Comparison of ENCODE assay signal across 12 mouse cellular contexts in the genomic region with DNA sequence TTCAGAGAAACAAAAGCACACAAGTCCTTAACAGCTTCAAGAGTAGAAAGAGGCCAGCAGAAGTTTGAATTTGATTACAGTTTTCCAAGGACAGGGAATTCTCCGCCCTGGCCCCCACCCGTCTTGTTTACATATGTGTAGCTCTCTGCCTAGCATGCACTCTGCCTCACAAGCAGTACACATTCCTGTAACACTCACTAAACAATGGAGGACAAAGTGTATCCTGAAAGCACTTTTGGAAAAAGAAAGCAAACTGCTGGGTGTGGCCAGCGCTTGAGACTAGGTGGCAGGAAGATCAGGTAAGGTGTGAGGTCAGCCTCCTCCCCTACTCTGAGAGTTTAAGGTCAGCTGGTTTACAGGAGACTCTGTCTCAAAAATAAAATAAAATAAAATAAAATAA. TPM values are rescaled to one million over a fixed set of nuclear protein-coding genes. Genes with fewer than 3 reads are reported as not detected.
DNase-seq lines count a peak whose midpoint lies in the region; ATAC-seq and TF ChIP-seq lines count a peak whose summit lies in the region.
"Had no signal": no experiment of that assay in that cellular context is flagged by ENCODE, and none has a peak within 500 bp of the region (broad histone marks: within the 10 kb centered on the region; RNA-seq: fewer than 3 reads in every experiment).

No protein-coding gene starts in this region.

- no peaks in the 10 kb centered on the region for H3K36me3 ChIP-seq in midbrain, embryonic 12.5 days
- H3K36me3 ChIP-seq in midbrain, postnatal 0 days (ENCODE audit: insufficient read depth, low read length), result no peaks in the 10 kb centered on the region
- H3K36me3 ChIP-seq in hindbrain, embryonic 12.5 days, result no peaks in the 10 kb centered on the region
- 0 out of 2 replicates have a peak, but pooled peaks cover 1% of the 10 kb centered on the region for H3K36me3 ChIP-seq in small intestine, adult 2 months (ENCODE audit: control insufficient read depth, insufficient read depth, low read length)
- H3K36me3 ChIP-seq: limb, embryonic 12.5 days had no signal

- ATAC-seq in midbrain, embryonic 12.5 days (ENCODE audit: low FRiP score, low read depth), result peak; percentile 39; the same call in 1 of the 2 replicates
- ATAC-seq in midbrain, postnatal 0 days (ENCODE audit: low FRiP score), result no peak
- ATAC-seq in hindbrain, embryonic 12.5 days (ENCODE audit: low FRiP score), result peak; percentile 23; the same call in 1 of the 2 replicates

- H3K27me3 ChIP-seq in midbrain, embryonic 12.5 days, result no peaks in the 10 kb centered on the region
- no peaks in the 10 kb centered on the region for H3K27me3 ChIP-seq in midbrain, postnatal 0 days (ENCODE audit: insufficient read depth, low read length)
- no peaks in the 10 kb centered on the region for H3K27me3 ChIP-seq in hindbrain, embryonic 12.5 days
- no peaks in the 10 kb centered on the region for H3K27me3 ChIP-seq in small intestine, adult 2 months (ENCODE audit: control insufficient read depth, insufficient read depth, low read length)
- H3K27me3 ChIP-seq: limb, embryonic 12.5 days had no signal

- TF ChIP-seq POLR2A in small intestine, adult 2 months (IDR thresholded peaks at IDR 0.05; ENCODE audit: low read depth, low read length), result no peak

- H3K9me3 ChIP-seq in midbrain, embryonic 12.5 days, result no peaks in the 10 kb centered on the region
- H3K9me3 ChIP-seq in midbrain, postnatal 0 days (ENCODE audit: low read length), result no peaks in the 10 kb centered on the region
- H3K9me3 ChIP-seq in hindbrain, embryonic 12.5 days (replicated peaks), result no peaks in the 10 kb centered on the region
- H3K9me3 ChIP-seq: limb, embryonic 12.5 days had no signal

- H3K4me3 ChIP-seq in midbrain, embryonic 12.5 days, result no peak overlapping the region
- H3K4me3 ChIP-seq in midbrain, postnatal 0 days (ENCODE audit: low read depth, low read length), result no peak overlapping the region
- H3K4me3 ChIP-seq in hindbrain, embryonic 12.5 days, result no peak overlapping the region
- H3K4me3 ChIP-seq in small intestine, adult 2 months (ENCODE audit: low read depth, low read length), result no peak overlapping the region
- H3K4me3 ChIP-seq: limb, embryonic 12.5 days had no signal

- H3K4me1 ChIP-seq in midbrain, embryonic 12.5 days, result peaks cover 25% of the 10 kb centered on the region
- H3K4me1 ChIP-seq in midbrain, postnatal 0 days (ENCODE audit: insufficient read depth, low read length), result peaks cover 7% of the 10 kb centered on the region; the same call in 1 of the 2 replicates
- H3K4me1 ChIP-seq in hindbrain, embryonic 12.5 days, result peaks cover 33% of the 10 kb centered on the region
- H3K4me1 ChIP-seq in small intestine, adult 2 months (ENCODE audit: control insufficient read depth, insufficient read depth, insufficient read length, low read length), result peaks cover 18% of the 10 kb centered on the region; the same call in 1 of the 2 replicates

- H3K9ac ChIP-seq in midbrain, embryonic 12.5 days (replicated peaks), result no peak overlapping the region
- H3K9ac ChIP-seq in midbrain, postnatal 0 days (replicated peaks; ENCODE audit: low read length, poor library complexity, severe bottlenecking), result no peak overlapping the region
- no peak overlapping the region for H3K9ac ChIP-seq in hindbrain, embryonic 12.5 days
- H3K9ac ChIP-seq: limb, embryonic 12.5 days had no signal

- TF ChIP-seq CTCF in midbrain, postnatal 0 days (IDR thresholded peaks at IDR 0.05), result no peak
- no peak for TF ChIP-seq CTCF in small intestine, adult 2 months (IDR thresholded peaks at IDR 0.05; ENCODE audit: extremely low read depth, insufficient read length, insufficient replicate concordance, low read depth, low read length)

- peak; percentile 89 for DNase-seq in heart, adult 11 months
- DNase-seq in heart, postnatal 36 days, result no peak
- no peak for DNase-seq in midbrain, postnatal 0 days (ENCODE audit: low spot score)
- no peak for DNase-seq in adrenal gland, adult 2 months
- DNase-seq in cerebellum, postnatal 36 days, result no peak
- DNase-seq: right cerebral cortex, postnatal 25 days had no signal

- WGBS in midbrain, embryonic 12.5 days, result 88% methylated on average over 3 of the region's 3 CpGs
- 92% methylated on average over 3 of the region's 3 CpGs for WGBS in midbrain, postnatal 0 days
- 87% methylated on average over 3 of the region's 3 CpGs for WGBS in hindbrain, embryonic 12.5 days
- 14% methylated on average over 3 of the region's 3 CpGs for WGBS in small intestine, adult 2 months

- H3K27ac ChIP-seq in midbrain, embryonic 12.5 days (replicated peaks), result peak overlapping the region; percentile 49; the same call in 1 of the 2 replicates
- no peak overlapping the region for H3K27ac ChIP-seq in midbrain, postnatal 0 days (ENCODE audit: low read depth, low read length)
- H3K27ac ChIP-seq in hindbrain, embryonic 12.5 days, result no peak overlapping the region
- peak overlapping the region; percentile 55 for H3K27ac ChIP-seq in small intestine, adult 2 months (ENCODE audit: insufficient read depth, low read depth, low read length)
- H3K27ac ChIP-seq: limb, embryonic 12.5 days had no signal

- no peak overlapping the region for H3K4me2 ChIP-seq in midbrain, embryonic 12.5 days (replicated peaks)
- H3K4me2 ChIP-seq in midbrain, postnatal 0 days (ENCODE audit: low read depth, low read length, poor library complexity, severe bottlenecking), result no peak overlapping the region
- H3K4me2 ChIP-seq in hindbrain, embryonic 12.5 days (replicated peaks), result no peak overlapping the region
- H3K4me2 ChIP-seq: limb, embryonic 12.5 days had no signal

- intact Hi-C loops in heart, postnatal 36 days (cut with DNase I), result no loop called here

RNA-seq across cellular contexts. Expression of a gene that starts 8.4 kb away (rescaled TPM):
- total RNA-seq in heart, postnatal 36 days (2021), result 10 to 100 TPM; 80.3 to 91.1 TPM
- 14.2 and 17.0 TPM in 2 replicates for polyA plus RNA-seq in midbrain, embryonic 12.5 days (2016; fragmentation: Nextera tagmentation; extraction: Ambion mirVana)
- 139 and 160 TPM in 2 replicates for total RNA-seq in midbrain, postnatal 0 days (2014; rRNA removed)
- 23.8 and 25.3 TPM in 2 replicates for polyA plus RNA-seq in midbrain, postnatal 0 days (2015; fragmentation: Nextera tagmentation; extraction: Ambion mirVana)
- polyA plus RNA-seq in hindbrain, embryonic 12.5 days (2016; fragmentation: Nextera tagmentation; extraction: Ambion mirVana), result 16.2 and 17.1 TPM in 2 replicates
- polyA plus RNA-seq in small intestine, adult 2 months (2012; rRNA removed), result 7.9 and 8.4 TPM in 2 replicates
- total RNA-seq in adrenal gland, adult 2 months (2021), result 10 to 100 TPM; 58.7 to 79.0 TPM
- polyA plus RNA-seq in adrenal gland, adult 2 months (2012; rRNA removed), result 18.1 and 19.6 TPM in 2 replicates

RNA-seq across cellular contexts. Expression of a gene that starts 56.6 kb away (rescaled TPM):
- not detected for total RNA-seq in heart, postnatal 36 days (2021)
- polyA plus RNA-seq in midbrain, embryonic 12.5 days (2016; fragmentation: Nextera tagmentation; extraction: Ambion mirVana), result not detected in 2 replicates
- total RNA-seq in midbrain, postnatal 0 days (2014; rRNA removed), result 1.2 and 1.9 TPM in 2 replicates
- polyA plus RNA-seq in midbrain, postnatal 0 days (2015; fragmentation: Nextera tagmentation; extraction: Ambion mirVana), result 1.5 and 1.7 TPM in 2 replicates
- polyA plus RNA-seq in hindbrain, embryonic 12.5 days (2016; fragmentation: Nextera tagmentation; extraction: Ambion mirVana), result not detected in 2 replicates
- not detected in 2 replicates for polyA plus RNA-seq in small intestine, adult 2 months (2012; rRNA removed)
- total RNA-seq in adrenal gland, adult 2 months (2021), result not detected
- not detected in 2 replicates for polyA plus RNA-seq in adrenal gland, adult 2 months (2012; rRNA removed)
- total RNA-seq: adrenal gland, postnatal 10 days; common myeloid progenitor, adult 5-6 weeks had no signal
- polyA plus RNA-seq: limb, embryonic 12.5 days had no signal

Comparison
In these comparisons a context has a peak if more than half of its experiments do, and no peak if none do; other contexts are left out.
1. H3K27ac ChIP-seq: peak in midbrain, embryonic 12.5 days (single experiment) and small intestine, adult 2 months (single experiment); none in midbrain, postnatal 0 days (single experiment) and hindbrain, embryonic 12.5 days (single experiment).